Mouse (Mus musculus) Patski (cell line): ENCODE data around the gene Hist2h3c2. TPM values are rescaled to one million over a fixed set of nuclear protein-coding genes. Genes with fewer than 3 reads are reported as not detected.
"Not testable (repeated sequence)": the region's sequence is repeated elsewhere in the genome, so short reads cannot be mapped to it uniquely, and the experiment has no call there.

ENCODE experiments used
- ATAC-seq: fragments of 100-300 bp; one replicate; pipeline ENCODE4 v1.8.0; 2021
- CTCF ChIA-PET: fragments of 350-600 bp; sonication (Branson Sonifier 250); formaldehyde crosslinking; loops from one replicate; lab custom pipeline; 2022; ENCODE audit warnings: inconsistent platforms; lab: Charles Lee
- POLR2A ChIA-PET: fragments of 350-600 bp; sonication (Branson Sonifier 250); formaldehyde crosslinking; loops from one replicate; lab custom pipeline; 2022; ENCODE audit warnings: antibody characterized with exemption, inconsistent platforms; lab: Charles Lee
- DNase-seq: peaks from one replicate; pipeline ENCODE4 v3.0.0-alpha.2; 2011; ENCODE audit warnings: low read depth, low spot score
- H3K27me3 ChIP-seq: fragments of 371-371 bp; one replicate; pipeline ENCODE4 v1.5.1; 2021
- CTCF ChIP-seq: fragments of 100-300 bp; IDR thresholded peaks from one replicate; pipeline ENCODE4 v1.5.1; 2021
- in situ Hi-C: fragments of 300-500 bp; cut with MboI; formaldehyde crosslinking; loops from 3 replicates; pipeline ENCODE4 v1.11.1; 2018; ENCODE audit warnings: low pct_unique_long_range_greater_than_20kb, mixed read lengths
- polyA plus RNA-seq: library from polyadenylated mRNA; unstranded; gene quantifications from one replicate; pipeline ENCODE4 v1.2.3, GENCODE M21; 2021

Gene Hist2h3c2
- 3.7 TPM for polyA plus RNA-seq

DNA sequence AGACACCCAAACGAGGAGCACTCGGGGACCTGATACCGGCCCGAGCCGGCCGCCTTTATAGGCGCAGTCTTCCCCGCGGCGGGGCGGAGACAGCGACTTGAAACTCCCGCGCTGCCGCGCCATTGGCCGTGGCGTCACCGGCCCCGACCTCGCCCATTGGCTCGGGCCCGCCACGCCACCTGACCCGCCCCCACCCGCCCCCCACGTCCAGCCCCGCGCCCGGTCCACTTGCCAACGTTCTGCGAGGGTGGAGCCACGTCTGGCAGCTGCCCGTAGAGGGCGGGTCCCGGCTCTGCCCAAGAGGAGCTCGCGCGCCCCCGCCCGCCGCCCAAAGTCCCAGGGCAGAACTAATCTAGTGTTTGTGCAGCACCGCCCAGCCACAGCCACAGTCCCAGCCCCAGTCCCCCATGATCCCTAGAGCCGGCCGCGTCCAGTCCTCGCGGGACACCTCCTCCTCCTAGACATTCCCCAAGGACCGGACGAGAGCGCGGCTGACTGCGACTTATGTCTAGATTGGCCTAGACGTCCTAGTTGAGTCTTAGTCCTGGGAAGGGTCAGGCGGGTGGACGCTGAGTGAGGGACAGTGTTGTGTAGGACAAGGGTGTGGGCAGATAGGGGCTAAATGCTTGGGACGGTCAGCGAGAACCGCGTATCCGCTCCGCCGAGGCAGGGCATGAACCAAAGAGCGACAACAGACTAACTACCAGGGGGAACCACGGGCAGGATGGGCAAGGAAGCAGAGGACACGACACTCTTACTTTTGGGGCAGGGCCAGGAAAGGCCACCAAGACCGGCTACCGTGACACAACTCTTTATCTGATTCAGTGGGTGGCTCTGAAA lies at the start of gene Hist2h3c2:
Hist2h3c2 (minus strand) TSS at position 174 of the 840 bp plus-strand sequence.
- not testable (repeated sequence) for DNase-seq

DNA sequence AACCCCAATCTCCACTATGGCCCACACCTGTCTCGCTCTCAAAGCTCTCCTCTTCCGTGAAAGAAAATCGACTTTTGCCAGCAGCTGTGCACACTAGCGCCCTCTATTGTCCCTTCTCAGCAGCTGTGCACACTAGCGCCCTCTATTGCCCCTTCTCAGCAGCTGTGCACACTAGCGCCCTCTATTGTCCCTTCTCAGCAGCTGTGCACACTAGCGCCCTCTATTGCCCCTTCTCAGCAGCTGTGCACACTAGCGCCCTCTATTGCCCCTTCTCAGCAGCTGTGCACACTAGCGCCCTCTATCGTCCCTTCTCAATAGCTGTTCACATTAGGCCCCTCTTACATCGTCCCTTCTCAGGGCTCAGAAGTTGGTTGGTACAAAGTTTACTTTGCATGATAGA lies 48.4 kb upstream of the Hist2h3c2 start:
- H3K27me3 ChIP-seq, POLR2A ChIA-PET, DNase-seq, ATAC-seq: not testable (repeated sequence)
- CTCF ChIA-PET: interaction anchor here (0.7 to 2.8 kb wide), 14 partner anchors 9 to 255 kb away, joined by 3 to 26 read pairs (median 4); no protein-coding TSS in a partner anchor
- peak; percentile 87 for TF ChIP-seq CTCF
- in situ Hi-C loops: loop anchor here (10.0 kb wide), 1 partner anchor 217 kb away; no protein-coding TSS in a partner anchor

More for the DNA sequence above, at the start of gene Hist2h3c2:
- CTCF ChIA-PET: interaction anchor here (2.0 kb wide), 1 partner anchor 12 kb away, joined by 10 read pairs; no protein-coding TSS in a partner anchor
- ATAC-seq: peak; percentile 83
- in situ Hi-C loops, H3K27me3 ChIP-seq: not testable (repeated sequence)
- POLR2A ChIA-PET: interaction anchor here (1.9 kb wide), 1 partner anchor 10 kb away, joined by 6 read pairs; no protein-coding TSS in a partner anchor

DNA sequence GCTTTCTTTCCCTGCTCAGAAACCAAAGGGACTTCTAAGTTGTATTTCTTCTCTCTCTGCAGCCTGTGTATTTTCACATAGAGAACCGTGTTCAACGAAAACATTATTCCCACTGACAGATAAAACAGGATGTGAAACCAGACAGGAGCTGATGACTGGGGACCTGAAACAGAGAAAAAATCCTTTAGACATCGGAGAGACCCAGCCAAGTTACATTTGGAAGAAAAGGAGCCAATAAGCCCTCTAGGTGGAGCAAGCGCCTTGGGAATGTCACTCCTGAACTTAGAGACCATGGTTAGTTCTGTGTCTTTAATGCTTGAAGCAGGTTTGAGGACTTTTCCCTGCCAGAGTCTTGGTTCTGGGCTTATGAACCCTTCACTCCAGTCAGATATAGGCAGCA lies 45.5 kb upstream of the Hist2h3c2 start:
- no peaks in the 10 kb centered on the region for H3K27me3 ChIP-seq
- ChIA-PET CTCF (interaction anchor here (0.9 to 3.5 kb wide), 8 partner anchors 14 to 218 kb away, joined by 3 to 20 read pairs (median 4); partner anchors contain the start of gene Hist2h2bb), POLR2A (interaction anchor here (1.4 kb wide), 1 partner anchor 11 kb away, joined by 4 read pairs; no protein-coding TSS in a partner anchor)
- in situ Hi-C loops: loop anchor here (5.0 to 10.0 kb wide), 3 partner anchors 38 to 220 kb away; no protein-coding TSS in a partner anchor
- ATAC-seq (no peak), DNase-seq (no peak)
- peak; percentile 68 for TF ChIP-seq CTCF

DNA sequence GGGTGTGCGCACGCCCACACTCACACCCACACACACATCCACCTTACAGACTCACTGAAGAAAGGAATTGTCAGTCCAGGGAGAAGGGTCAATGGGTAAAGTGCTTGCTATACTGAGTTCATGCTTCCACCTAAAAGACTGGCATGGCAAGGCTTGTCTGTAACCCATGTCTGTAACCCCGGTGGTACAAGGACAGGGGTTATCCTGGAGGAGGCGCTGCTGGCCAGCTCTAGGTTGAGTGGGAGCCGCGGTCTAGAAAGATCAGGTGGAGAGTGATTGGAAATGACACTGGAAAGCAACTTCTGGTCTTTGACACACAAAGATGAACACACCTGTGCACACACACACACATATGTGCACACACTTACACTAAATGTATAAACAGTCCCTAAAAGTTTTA lies 41.7 kb upstream of the Hist2h3c2 start:
- no peak for ATAC-seq
- TF ChIP-seq CTCF: peak; percentile 14
- H3K27me3 ChIP-seq: no peaks in the 10 kb centered on the region
- POLR2A ChIA-PET: no interaction called here
- no peak for DNase-seq
- in situ Hi-C loops: loop anchor here (5.0 to 10.0 kb wide), 3 partner anchors 42 to 224 kb away; no protein-coding TSS in a partner anchor
- CTCF ChIA-PET: no interaction called here

DNA sequence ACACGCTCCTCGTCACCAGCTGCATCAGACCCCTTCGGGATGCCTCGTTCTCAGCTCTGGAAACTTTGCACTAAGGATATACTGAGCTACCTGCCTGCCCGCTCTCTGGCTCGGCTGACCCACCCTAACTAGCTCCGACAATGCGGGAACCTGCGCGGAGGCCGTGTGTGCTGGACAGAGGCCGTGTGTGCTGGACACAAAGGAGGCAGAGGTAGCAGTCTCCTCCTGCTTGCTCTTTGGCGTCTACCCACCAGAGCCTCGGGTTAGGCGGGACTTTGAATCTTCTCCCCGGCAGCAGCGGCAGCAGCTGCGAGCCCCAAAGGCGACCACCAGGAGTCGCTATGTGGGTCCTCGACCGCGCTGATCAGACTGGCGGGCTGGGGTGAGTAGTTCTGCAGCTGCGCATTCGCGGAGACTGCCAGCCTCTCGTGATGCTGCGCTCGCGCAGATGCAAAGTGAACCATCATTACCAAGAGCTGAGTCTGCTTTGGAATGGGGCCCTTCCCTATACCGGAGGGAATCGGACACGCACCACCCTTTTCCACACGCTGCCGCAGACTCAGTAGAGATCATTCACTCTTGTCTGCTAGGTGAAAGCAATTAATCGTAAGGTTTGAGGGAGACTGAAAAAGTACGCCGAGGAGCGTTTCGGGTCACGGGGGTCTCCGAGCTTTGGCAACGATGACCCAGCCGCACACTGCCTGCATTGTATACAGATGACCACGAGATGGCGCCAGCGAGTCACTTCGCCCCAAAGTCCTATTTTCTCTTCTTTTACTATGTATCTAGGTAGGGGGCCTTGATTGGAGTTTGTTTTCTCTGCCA lies 39.1 kb upstream of the Hist2h3c2 start:
- POLR2A ChIA-PET: interaction anchor here (1.0 to 1.2 kb wide), 3 partner anchors 9 to 56 kb away, joined by 3 to 5 read pairs (median 3); partner anchors contain the start of gene Hist2h2bb

DNA sequence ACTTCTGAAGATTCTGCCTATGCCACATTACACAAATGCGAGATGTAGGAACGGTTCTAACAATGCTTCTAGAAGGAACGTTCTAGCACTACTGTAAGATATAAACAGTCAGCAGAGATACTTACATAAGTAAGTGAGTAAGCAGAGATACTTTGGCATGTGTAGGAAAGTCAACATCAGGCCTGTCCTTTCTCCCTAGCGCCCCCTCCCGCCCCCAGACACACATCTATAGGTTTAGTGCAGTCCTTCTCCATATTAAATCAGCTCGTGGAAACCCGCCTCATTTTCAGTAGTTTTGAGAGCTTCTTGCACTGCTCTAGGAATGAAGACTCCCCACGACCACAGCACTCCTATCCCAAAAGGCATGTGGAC lies 38.5 kb upstream of the Hist2h3c2 start:
- POLR2A ChIA-PET: interaction anchor here (0.6 to 1.2 kb wide), 4 partner anchors 8 to 61 kb away, joined by 3 to 5 read pairs (median 4); partner anchors contain the start of gene Hist2h2bb
- no peak for TF ChIP-seq CTCF
- no peaks in the 10 kb centered on the region for H3K27me3 ChIP-seq
- ATAC-seq (no peak), DNase-seq (no peak)
- in situ Hi-C loops: no loop called here
- CTCF ChIA-PET: interaction anchor here (0.7 to 3.2 kb wide), 25 partner anchors 8 to 303 kb away, joined by 3 to 26 read pairs (median 4); partner anchors contain the start of genes Bola1, Hist2h2ab, Hist2h2bb and Hist2h3b

More for the DNA sequence above, 39.1 kb upstream of the Hist2h3c2 start:
- peak; percentile 60 for ATAC-seq
- CTCF ChIA-PET: interaction anchor here (0.7 to 3.2 kb wide), 29 partner anchors 9 to 302 kb away, joined by 3 to 26 read pairs (median 4); partner anchors contain the start of genes Bola1, Hist2h2ab, Hist2h2bb and Hist2h3b
- TF ChIP-seq CTCF: peak; percentile 95
- in situ Hi-C loops: no loop called here
- H3K27me3 ChIP-seq: no peaks in the 10 kb centered on the region
- DNase-seq: no peak

DNA sequence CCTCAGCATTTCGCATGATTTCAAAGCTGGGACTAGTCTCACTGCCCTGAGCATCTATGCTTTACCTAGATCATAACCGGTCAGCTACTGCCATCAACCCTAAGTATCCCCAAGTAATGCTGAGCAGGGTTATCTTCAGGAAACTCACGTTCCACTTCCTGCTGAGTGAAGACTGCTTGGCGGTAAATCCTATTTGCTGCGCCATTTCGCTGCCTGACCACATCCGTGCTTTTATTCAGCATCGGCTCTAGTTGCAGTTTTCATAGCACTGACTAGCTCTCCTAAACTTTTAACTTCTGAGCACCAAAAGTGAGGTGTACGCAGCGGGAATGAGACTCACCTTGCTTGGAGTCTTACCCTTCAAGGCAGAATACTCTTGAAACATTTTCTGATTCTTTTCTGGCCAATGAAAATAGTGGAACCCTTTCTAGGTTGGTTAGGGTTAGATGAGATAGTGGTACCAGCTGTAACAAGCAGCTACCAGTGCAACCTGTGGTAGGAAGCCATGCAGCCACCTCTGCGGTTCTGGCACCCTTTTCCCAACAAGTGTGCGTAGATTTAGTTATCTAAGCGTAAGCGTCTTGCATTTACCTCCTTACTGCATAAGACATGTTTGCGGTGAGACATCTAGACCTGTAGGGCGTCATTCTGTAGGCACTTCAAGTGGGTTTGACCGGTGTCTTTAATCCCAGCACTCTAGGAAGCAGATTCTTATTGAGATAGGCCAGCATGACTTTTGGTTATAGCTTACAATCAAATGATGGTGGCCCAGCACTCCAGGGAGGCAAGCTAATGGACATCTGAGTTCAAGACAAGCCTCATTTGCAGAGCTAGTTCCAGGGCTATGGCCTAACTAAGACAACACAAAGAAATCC lies 34.9 kb upstream of the Hist2h3c2 start:
- DNase-seq: no peak
- ChIA-PET POLR2A (interaction anchor here (0.8 to 1.7 kb wide), 3 partner anchors 9 to 11 kb away, joined by 4 to 5 read pairs (median 5); partner anchors contain the start of gene Hist2h4), CTCF (interaction anchor here (1.1 to 1.4 kb wide), 4 partner anchors 12 to 53 kb away, joined by 4 read pairs; partner anchors contain the start of genes Hist2h2ac and Hist2h2be)
- ATAC-seq: no peak
- no peaks in the 10 kb centered on the region for H3K27me3 ChIP-seq
- in situ Hi-C loops: no loop called here
- no peak for TF ChIP-seq CTCF

DNA sequence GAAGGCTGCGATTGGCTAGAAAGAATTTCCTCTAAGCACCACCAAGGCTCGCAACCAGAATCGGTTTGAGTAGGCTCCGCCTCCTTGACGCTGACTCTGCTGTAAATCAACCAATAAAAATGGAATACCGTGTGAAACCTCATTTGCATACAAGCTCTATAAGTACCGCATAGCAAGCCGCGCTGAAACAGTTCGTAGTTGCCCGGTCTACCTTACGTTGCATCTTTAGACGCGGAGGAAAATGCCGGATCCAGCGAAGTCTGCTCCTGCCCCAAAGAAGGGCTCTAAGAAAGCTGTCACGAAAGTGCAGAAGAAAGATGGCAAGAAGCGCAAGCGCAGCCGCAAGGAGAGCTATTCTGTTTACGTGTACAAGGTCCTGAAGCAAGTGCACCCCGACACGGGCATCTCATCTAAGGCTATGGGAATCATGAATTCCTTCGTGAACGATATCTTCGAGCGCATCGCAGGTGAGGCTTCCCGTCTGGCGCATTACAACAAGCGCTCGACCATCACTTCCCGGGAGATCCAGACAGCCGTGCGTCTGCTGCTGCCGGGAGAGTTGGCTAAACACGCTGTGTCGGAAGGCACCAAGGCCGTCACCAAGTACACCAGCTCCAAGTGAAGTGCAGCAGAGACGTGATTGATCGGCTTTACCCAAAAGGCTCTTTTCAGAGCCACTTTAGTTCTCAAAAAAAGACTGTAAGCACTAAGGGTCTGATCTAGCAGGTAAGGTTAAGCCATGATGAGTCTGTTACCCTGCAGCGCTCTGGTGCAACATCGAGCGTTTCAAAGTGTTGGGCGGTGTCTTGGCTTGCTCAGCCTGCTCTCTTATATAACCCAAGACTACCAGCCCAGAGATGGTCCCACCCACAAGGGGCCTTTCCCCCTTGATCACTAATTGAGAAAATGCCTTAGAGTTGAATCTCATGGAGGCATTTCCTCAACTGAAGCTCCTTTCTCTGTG lies 30.9 kb upstream of the Hist2h3c2 start, which contains the start of gene Hist2h2bb:
Hist2h2bb (plus strand) TSS at position 242 of the 964 bp plus-strand sequence.
- POLR2A ChIA-PET: interaction anchor here (0.6 to 3.6 kb wide), 10 partner anchors 8 to 403 kb away, joined by 3 to 35 read pairs (median 6); partner anchors contain the start of genes Bola1, Hist2h2aa1, Hist2h2ab and Hist2h2ac
- ATAC-seq: peak; percentile 81

DNA sequence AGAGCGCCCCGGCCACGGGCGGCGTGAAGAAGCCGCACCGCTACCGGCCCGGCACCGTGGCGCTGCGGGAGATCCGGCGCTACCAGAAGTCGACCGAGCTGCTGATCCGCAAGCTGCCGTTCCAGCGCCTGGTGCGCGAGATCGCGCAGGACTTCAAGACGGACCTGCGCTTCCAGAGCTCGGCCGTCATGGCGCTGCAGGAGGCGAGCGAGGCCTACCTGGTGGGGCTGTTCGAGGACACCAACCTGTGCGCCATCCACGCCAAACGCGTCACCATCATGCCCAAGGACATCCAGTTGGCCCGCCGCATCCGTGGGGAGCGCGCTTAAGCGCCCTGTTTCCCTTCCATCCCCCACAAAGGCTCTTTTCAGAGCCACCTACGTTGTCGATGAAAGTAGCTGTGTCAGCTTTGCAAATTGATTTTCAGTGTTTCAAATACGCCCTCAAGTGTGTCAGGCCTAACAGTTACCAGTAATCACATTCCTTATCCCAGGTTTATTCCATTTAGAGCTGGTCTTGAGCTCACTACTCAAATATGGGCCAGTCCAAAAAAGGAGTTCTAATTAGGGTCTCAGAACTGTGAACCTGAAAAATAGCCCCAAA lies 29.9 kb upstream of the Hist2h3c2 start:
- ATAC-seq: peak; percentile 23
- POLR2A ChIA-PET: interaction anchor here (0.6 to 3.6 kb wide), 9 partner anchors 9 to 48 kb away, joined by 3 to 35 read pairs (median 6); partner anchors contain the start of genes Bola1, Hist2h2aa1, Hist2h2ab and Hist2h2ac
- not testable (repeated sequence) for DNase-seq

More for the DNA sequence above, 30.9 kb upstream of the Hist2h3c2 start, which contains the start of gene Hist2h2bb:
- in situ Hi-C loops: loop anchor here (5.0 to 10.0 kb wide), 2 partner anchors 47 to 205 kb away; partner anchors contain the start of genes Hist2h2ac and Hist2h2be
- CTCF ChIA-PET: interaction anchor here (0.7 to 3.3 kb wide), 6 partner anchors 8 to 233 kb away, joined by 3 to 16 read pairs (median 6); partner anchors contain the start of genes Bola1 and Hist2h2ab
- no peak for TF ChIP-seq CTCF
- no peaks in the 10 kb centered on the region for H3K27me3 ChIP-seq
- DNase-seq: peak; percentile 100

More for the DNA sequence above, 29.9 kb upstream of the Hist2h3c2 start:
- CTCF ChIA-PET: interaction anchor here (0.7 to 3.3 kb wide), 6 partner anchors 9 to 234 kb away, joined by 3 to 16 read pairs (median 6); partner anchors contain the start of genes Bola1 and Hist2h2ab
- H3K27me3 ChIP-seq: not testable (repeated sequence)
- in situ Hi-C loops: loop anchor here (5.0 to 10.0 kb wide), 2 partner anchors 47 to 204 kb away; partner anchors contain the start of genes Hist2h2ac and Hist2h2be
